8 mouse cellular contexts compared by ENCODE assay signal in the genomic region with DNA sequence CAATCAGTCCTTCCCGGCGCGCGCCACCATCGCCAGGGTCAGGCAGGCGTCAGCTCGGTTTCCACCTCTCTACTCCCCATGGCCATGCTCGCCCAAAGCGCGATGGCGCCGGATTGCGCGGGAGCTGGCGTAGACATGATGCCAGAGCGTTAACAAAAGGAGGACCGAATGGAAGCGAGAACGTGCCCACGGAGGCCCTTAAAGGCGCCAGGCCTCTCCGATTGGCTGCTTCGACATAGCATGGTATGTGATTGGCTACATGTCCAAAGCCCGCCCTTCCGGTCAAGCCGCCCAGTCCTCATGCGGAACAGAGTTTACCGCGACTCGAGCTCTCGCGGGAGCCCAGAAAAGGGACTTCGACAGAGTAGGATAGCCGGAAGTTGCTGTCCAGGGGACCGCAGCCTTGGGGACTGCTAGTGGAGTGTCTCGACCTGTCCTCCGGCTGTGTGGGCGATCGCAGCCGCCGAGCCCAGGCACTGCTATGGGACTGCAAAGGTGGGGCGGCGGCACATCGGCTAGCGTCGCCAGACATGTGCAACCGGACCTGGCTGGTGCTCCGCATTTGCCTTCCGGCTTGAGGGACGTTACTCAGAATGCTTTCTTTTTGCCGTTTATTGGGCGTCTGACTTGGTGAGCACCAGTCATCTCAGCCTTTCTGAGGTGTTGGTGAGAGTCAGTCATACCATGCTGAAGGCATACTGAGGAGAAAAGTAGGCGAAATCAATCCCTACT. TPM values are rescaled to one million over a fixed set of nuclear protein-coding genes. Genes with fewer than 3 reads are reported as not detected.
A peak's percentile ranks its signal among the peaks of the same experiment; 100 is the strongest.
DNase-seq lines count a peak whose midpoint lies in the region; ATAC-seq lines count a peak whose summit lies in the region.

No protein-coding gene starts in this region.

- no peaks in the 10 kb centered on the region; the same call in 1 of the 2 replicates for H3K36me3 ChIP-seq in hindbrain, embryonic 11.5 days (ENCODE audit: control insufficient read depth, insufficient read depth, low read length)

- peak overlapping the region; percentile 92 for H3K27ac ChIP-seq in hindbrain, embryonic 11.5 days (ENCODE audit: low read depth, low read length)

- peak; percentile 99 for ATAC-seq in hindbrain, embryonic 11.5 days (ENCODE audit: low FRiP score)

- peak overlapping the region; percentile 75 for H3K4me2 ChIP-seq in hindbrain, embryonic 11.5 days (replicated peaks; ENCODE audit: low read depth, low read length)

- no peaks in the 10 kb centered on the region for H3K9me3 ChIP-seq in hindbrain, embryonic 11.5 days (ENCODE audit: control insufficient read depth, low read length)

- H3K4me3 ChIP-seq in hindbrain, embryonic 11.5 days (ENCODE audit: low read depth, low read length), result peak overlapping the region; percentile 76

- DNase-seq in Muller cell, postnatal 12 days (ENCODE audit: inconsistent ontology term), result peak; percentile 98
- peak; percentile 95 for DNase-seq in cerebellum, adult 9-11 months
- peak; percentile 90 to 94 for DNase-seq in frontal cortex, adult 2 months (ENCODE audit: extremely low spot score in 1 of 2, low spot score in 1 of 2)
- peak; percentile 95 for DNase-seq in hindbrain, embryonic 11.5 days (ENCODE audit: low spot score)
- DNase-seq in layer of hippocampus, postnatal 10 days (ENCODE audit: low spot score in 2 of 2), result peak; percentile 89 to 92
- peak; percentile 96 for DNase-seq in lung, postnatal 10 days
- peak; percentile 89 for DNase-seq in ovary, postnatal 36 days (ENCODE audit: low spot score)
- DNase-seq in thymus, postnatal 25 days, result peak; percentile 87

- peaks cover 13% of the 10 kb centered on the region for H3K4me1 ChIP-seq in hindbrain, embryonic 11.5 days (replicated peaks; ENCODE audit: control insufficient read depth, insufficient read depth, low read length)

- H3K9ac ChIP-seq in hindbrain, embryonic 11.5 days (ENCODE audit: low read depth, low read length), result peak overlapping the region; percentile 95

- under 1% methylated on average over 53 of the region's 53 CpGs for WGBS in hindbrain, embryonic 11.5 days

- no peaks in the 10 kb centered on the region for H3K27me3 ChIP-seq in hindbrain, embryonic 11.5 days (ENCODE audit: control insufficient read depth, insufficient read depth, low read length)

RNA-seq across cellular contexts. Expression of a gene that starts 13.5 kb away (rescaled TPM):
- polyA plus RNA-seq in frontal cortex, adult 2 months (2012; rRNA removed), result 123 and 126 TPM in 2 replicates
- 103 and 107 TPM in 2 replicates for polyA plus RNA-seq in hindbrain, embryonic 11.5 days (2014; fragmentation: Nextera tagmentation; extraction: Ambion mirVana)
- 100 to 1,000 TPM in 1 of 2 experiments, 10 to 100 TPM in 1; 90.3 to 103 TPM for total RNA-seq in layer of hippocampus, postnatal 10 days (2021)

Comparison
In these comparisons a context has a peak if more than half of its experiments do, and no peak if none do; other contexts are left out.
1. Peak in every context shown above with its lines: DNase-seq, ATAC-seq, H3K4me3 ChIP-seq and H3K27ac ChIP-seq.